Mouse (Mus musculus) cerebellum, adult 11-12 months (tissue): ENCODE measurements around the gene Kctd17.

Experiments used
- DNase-seq: peaks from one replicate; pipeline ENCODE4 v3.0.0; 2022

The Kctd17 gene

DNA sequence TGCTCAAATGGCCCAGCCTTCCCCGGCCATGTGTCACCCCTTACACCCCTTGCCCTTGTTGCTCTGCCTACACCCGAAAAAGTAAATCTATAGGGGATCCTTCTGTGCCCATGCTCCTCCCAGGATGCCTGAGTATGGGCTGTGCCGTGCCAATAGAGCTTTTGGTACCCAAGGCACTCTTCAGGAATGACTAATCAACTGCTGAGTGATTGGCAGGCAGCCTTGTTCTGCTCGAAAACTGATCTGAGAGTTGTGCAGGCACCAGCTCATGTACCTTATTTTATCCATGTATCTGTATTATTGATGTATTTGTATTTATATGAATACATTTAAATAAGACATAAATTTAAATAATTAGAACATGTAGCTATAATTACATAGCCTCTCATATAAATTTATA is 58.7 kb downstream of the Kctd17 start:
- DNase-seq = no peak
